Mouse (Mus musculus) cerebellum, postnatal 36 days (tissue): ENCODE results near the gene Ppard.

Experiments
- DNase-seq, 2 experiments: peaks; one replicate each; pipeline ENCODE4 v3.0.0; 2021 to 2022; ENCODE audit warnings: mixed read lengths in 2 of 2

Ppard gene

GRCm38 (mm10) chr17:28224615-28225014 is 7.9 kb upstream of the Ppard start:
- DNase-seq: no peak

DNA sequence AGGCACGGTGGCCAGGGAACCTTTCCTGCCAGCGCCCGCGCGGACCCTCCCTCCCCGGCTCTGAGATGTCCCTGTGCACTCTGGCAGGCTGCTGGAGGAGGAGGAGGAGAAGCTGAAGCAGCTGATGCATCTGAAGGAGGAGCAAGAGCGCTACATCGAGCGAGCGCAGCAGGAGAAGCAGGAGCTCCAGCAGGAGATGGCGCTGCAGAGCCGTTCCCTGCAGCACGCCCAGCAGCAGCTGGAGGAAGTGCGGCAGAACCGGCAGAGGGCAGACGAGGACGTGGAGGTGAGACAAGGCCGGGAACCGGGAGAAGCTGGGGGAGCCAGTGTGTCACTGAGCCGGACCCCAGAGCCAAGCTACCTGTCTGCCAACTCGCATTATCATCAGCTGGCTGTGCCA is 6.5 kb upstream of the Ppard start:
- peak; percentile 85 to 92 for DNase-seq

- DNase-seq: no peak
Observed at GRCm38 (mm10) chr17:28230486-28230885, 2.0 kb upstream of the Ppard start.

DNA sequence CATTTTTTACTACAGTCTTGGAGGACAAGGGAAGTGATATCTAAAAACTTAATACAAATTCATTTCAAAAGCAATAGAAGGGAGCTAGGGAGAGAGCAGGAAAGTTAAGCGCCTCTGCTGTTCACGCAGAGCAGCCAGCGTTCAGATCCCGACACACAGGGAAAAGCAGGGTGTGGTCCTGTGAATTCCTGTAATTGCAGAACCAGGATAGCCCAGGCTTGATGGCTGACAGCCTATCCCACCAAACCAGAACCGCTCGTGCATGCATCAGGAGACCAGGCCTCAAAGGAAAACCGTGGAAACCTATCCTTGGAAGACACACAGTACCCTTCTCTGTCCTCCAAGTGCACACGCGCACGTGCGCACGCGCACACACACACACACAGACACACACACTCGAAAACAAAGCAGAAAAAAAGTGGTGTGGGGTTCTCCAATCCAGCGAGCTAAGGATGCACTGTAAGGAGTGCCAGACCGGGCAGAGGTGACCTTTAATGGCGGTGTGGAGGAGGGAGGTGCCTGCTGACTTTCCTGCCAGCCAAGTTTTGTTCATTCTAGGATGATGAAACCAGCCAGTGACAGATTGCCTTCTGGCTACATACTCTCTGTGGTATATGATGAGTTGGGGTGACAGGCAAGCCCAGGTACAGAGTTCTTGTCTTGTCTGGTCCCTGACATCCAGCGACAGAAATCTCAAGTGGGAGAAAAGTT is 1.3 kb upstream of the Ppard start:
- DNase-seq: no peak

DNA sequence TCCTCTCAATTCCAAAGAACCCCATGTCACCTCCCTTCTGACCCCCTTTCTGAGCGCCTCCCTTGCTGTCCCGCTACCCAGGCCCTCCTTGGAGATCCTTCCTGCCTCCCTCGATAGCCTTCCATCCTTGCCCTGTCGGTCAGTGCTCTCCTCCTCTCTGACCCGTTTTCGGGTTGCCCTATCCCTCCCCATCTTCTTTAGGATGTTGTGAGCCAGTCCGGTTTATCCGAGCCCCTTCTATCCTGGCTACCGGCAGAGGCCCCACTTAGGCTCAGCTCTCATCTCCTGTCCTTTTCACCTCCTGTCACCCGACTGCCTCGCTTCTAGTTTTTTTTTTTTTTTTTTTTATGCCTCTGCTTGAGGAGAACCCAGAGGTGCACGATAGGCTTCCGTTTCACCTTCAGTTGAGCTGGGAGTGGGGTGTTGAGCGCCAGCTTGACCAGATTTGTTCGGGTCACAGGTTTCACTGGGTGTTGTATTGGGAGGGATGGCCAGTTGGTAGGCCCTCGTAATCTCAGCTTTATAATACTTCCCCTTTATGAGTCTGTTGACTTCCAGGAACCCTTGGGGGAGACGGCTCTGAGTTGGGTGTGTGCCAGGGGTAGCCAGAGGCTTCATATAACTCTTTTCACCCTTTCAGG is 711 bp downstream of the Ppard start:
- peak in 1 of 2 experiments; percentile 20 for DNase-seq

DNA sequence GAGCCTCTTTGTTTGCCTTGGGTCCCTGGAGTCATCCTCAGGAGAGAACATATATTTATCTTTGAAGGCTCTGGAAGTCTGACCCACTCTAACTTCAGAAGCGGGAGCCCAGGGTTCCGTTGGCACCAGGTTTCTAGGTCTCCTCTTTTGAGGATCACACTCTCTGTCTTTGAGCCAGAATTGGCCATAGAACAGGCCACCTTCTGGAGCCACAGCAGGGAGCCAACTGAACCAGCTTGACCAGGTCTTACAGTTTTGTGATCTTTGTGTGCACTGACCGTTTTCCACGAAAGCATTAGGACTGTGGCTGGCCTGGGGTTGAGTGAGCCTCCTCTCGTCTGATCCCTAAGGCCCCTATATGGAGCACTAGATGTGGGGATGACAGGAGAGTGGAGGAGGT is 2.1 kb downstream of the Ppard start:
- peak; percentile 61 to 62 for DNase-seq

DNA sequence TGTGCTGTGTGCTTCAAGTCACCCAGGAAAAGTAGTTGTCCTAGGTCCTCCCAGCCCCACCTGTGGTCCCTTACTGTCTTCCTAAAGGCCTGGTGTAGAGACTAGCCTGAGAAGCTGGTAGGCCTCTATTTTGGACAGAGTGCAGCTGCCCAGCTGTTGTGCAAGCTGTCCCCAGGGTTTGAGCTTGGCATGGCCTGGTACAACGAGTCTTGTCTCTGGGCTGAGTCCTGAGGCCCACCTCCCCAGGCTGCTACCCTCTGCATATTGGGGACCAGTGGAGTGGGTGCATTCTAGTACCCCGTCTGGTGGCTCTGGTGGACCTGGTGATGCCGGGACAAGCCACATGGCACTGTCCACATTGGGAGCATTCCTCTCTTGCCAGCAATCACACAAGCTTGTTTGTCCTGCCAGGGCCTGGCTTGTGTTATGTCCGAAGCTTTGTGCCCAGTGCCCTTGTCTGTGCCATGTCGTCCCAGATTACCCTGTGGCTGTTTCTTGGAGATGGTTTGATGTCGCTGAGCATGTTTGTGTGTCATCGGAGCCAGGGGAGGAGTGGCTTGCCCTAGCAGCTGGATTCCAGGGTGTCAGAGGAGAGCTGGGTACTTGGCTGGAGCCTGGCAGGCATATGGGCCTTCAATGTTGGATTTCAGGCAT is 3.6 kb downstream of the Ppard start:
- no peak for DNase-seq

GRCm38 (mm10) chr17:28236636-28237015 is 4.1 kb downstream of the Ppard start:
- DNase-seq: no peak

GRCm38 (mm10) chr17:28237362-28237761 is 4.9 kb downstream of the Ppard start:
- no peak for DNase-seq

DNA sequence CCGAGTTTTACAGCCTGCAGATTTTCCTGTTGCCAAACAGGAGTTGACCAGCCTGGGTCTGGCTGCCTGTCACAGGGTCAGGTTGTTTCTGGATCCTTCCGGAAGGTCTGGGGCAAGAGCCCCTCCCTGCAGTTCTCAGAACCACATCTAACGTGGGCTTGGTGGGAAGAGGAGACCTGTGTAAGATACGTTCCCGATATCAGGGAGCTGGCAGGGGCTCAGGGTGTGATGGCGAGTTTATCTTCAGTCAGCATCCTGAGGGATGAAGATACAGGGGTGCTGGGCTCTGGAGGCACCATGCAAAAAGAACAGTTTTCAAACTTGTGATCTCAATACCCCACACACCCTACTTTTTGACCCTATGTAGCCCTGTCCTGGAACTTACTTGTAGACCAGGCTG is 5.4 kb downstream of the Ppard start:
- no peak for DNase-seq

DNA sequence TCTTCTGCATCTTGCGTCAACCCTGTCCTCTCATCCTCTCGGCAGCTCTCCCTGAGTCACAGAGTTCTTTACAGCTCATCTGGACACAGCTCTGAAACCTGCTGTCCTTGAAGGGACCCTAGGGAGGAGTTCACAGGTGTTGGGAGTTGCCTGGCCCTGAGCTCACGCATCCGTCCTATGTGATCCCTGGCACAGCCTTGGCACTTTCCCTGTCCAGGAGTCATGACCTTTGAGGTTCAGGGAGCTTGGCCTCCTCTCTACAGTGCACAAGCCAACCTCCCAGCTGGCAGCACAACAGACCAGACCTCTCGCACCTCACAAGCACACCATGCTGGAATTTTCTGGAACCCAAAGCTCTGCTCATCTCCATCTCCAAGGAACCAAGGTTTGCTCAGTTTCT is 8.3 kb downstream of the Ppard start:
- DNase-seq: no peak

DNA sequence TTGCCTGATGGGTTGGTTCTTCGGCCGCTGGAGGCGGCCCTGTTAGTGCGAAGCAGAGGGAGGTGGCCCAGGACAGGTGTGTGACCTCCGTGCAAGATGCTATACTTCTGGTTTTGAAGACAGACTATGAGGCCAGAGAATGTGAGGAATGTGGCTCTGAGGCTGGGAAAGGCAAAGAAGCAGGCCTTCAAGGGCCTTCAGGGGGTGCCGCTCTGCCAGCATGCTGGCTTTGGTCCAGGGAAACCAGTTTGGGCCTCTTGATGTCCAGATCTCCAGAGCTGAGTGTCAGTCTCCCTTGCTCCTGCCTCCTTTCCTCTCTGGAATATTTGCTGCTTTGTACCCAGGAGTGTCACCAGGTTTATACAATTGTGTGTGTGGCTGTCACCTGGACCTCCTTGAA is 9.8 kb downstream of the Ppard start:
- DNase-seq: no peak

- DNase-seq: no peak
Observed at GRCm38 (mm10) chr17:28244214-28244613, 11.7 kb downstream of the Ppard start.

DNA sequence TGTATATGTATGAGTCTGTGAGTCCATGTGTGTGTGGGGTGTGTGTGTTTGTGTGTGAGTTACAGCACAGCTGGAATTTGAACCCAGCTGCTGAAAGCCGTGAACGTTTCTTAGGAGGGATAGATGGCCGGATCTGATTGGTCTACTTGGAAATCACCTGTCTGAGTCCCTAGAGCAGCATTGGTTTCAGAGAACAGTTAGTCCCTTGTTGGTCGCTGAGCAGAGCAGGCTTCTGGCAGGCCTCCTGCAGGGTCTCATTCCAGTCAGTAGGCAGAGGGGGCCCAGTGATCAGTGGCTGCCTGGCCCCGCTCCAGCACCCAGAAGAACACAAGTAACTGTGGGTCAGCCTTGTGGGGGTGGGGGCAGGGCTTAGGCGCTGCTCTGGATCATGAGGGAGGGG is 12.2 kb downstream of the Ppard start:
- no peak for DNase-seq

GRCm38 (mm10) chr17:28246640-28247039 is 14.1 kb downstream of the Ppard start:
- DNase-seq: no peak

DNA sequence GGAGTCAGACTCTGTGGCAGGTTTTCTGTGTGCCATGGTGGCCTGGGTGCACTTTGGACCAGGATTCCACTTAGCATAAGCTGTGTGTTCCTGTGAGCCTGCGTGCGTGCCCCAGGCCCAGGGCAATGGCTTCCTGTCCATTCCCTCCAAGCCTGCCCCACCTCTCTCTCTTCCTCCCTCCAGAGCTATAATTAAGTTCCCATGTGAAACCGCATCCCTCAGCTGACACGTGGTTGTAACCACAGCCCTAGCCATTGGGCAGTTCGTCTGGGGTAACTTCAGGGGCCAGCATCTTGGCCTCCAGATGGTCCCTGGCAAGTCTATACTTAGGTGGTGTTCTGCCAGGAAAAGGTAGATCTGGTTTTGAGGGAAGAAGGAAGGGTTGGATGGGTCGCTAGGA is 15.1 kb downstream of the Ppard start:
- no peak for DNase-seq

- DNase-seq: no peak
Observed at GRCm38 (mm10) chr17:28249062-28249461, 16.6 kb downstream of the Ppard start.

GRCm38 (mm10) chr17:28251579-28252280 is 19.2 kb downstream of the Ppard start:
- DNase-seq: no peak

- no peak for DNase-seq
Observed at GRCm38 (mm10) chr17:28252281-28252648, 19.8 kb downstream of the Ppard start.

DNA sequence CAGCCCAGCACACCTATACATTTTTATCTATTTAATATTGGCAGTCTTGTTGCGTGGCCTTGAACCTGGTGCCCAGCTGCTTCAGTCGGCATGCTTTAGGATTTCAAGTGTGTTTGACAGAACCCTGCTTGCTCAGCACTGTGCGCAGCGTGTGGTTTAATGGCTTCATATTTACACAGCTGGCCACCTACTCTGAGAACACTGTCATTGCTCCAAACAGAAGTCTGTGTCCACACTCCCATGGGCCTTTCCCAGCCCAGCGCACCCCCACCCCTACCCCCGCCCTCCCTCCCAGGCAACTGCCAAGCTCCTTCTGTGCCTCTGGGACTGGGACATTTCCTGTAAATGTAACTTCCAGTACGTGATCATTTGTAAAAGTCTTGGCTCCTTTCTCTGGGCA is 20.7 kb downstream of the Ppard start:
- no peak for DNase-seq

DNA sequence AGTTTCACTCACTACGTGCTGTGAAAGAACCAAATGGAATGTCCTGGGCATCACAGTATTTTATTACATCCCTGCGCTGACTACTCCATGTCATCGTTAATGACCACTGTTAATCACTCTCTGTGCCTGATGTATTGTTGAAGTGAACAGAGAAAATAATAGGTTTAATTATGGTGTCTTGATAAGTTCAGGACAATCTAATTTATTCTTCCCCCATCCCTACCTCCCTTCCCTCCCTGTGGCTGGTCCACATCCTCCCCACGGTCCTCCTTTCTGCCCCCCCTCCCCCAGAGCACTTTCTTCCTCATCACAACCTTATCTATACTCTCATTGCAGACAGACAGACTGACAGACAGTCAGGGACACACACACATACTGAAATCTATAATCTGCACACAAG is 22.3 kb downstream of the Ppard start:
- no peak for DNase-seq

DNA sequence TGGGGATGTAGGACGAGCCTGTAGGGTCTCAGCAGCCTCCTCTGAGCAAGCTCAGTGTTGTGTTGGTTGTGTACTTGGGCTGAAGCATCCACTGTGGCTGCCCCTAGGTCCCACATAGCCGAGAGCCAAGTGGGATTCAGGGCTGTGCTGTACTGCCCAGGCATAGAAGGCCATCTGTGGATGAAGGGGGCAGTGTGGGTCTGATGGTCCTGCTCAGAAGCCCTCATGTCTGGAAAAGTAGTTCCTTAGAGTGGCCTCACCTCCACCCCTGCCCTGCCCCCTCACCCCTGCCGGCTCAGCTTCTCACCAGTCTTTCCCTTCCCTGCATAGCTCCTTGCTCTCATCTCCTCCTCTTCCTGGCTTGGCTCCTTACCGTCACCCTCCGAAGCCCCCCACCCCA is 23.2 kb downstream of the Ppard start:
- no peak for DNase-seq

GRCm38 (mm10) chr17:28256651-28257328 is 24.3 kb downstream of the Ppard start:
- DNase-seq: no peak
